Comparison of ENCODE assay signal across 27 mouse cellular contexts in the genomic region with DNA sequence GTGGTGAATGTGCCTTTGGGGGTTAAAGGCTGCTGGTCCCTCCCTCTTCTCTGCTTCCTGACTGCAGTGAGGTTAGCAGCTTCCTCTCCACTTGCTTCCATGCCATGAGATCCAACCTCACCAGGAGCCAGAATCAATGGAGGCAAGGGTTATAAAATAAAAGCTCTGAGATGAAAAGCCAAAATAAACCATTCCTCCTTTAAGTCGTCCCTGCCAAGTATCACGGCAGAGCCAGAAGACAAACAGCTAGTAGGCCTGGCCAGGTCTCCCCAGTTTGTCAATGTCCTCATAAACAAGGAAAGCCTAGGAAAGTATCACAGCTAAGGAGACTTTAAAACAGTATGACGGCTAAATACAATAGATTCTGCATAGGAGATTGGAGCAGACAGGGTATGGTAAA.
A peak's percentile ranks its signal among the peaks of the same experiment; 100 is the strongest.
DNase-seq lines count a peak whose midpoint lies in the region; TF ChIP-seq lines count a peak whose summit lies in the region.
"Had no signal": no experiment of that assay in that cellular context is flagged by ENCODE, and none has a peak within 500 bp of the region (broad histone marks: within the 10 kb centered on the region; RNA-seq: fewer than 3 reads in every experiment).

No protein-coding gene starts in this region.

- no peak overlapping the region for H3K9ac ChIP-seq in liver, adult 2 months (ENCODE audit: low read depth, low read length)
- H3K9ac ChIP-seq: embryonic facial prominence, embryonic 12.5 days; embryonic facial prominence, embryonic 15.5 days; forebrain, embryonic 12.5 days; forebrain, embryonic 15.5 days; heart, embryonic 13.5 days; hindbrain, embryonic 13.5 days; intestine, embryonic 15.5 days had no signal

- DNase-seq in heart, adult 11 months, result peak; percentile 89
- no peak for DNase-seq in heart, postnatal 25 days (ENCODE audit: low spot score)
- peak; percentile 81 for DNase-seq in liver, adult 2 months (ENCODE audit: extremely low read depth, low read depth, low spot score)
- no peak for DNase-seq in liver
- DNase-seq in fat pad, adult 2 months (ENCODE audit: extremely low read depth, low read depth, low spot score), result peak; percentile 59
- DNase-seq in thymus, postnatal 36 days, result no peak
- DNase-seq in left cerebral cortex, postnatal 25 days (ENCODE audit: low spot score in 2 of 2), result no peak
- DNase-seq: adrenal gland, adult 2 months; adrenal gland, postnatal 14 days; B cell, adult 2 months; cerebellum, adult 11 months; cerebellum, adult 2 months; cerebellum, adult 9-11 months; cerebellum, postnatal 25 days; gastrocnemius, postnatal 14 days had no signal

- no peak overlapping the region for H3K27ac ChIP-seq in liver, adult 2 months (replicated peaks; ENCODE audit: insufficient read depth, low read depth, low read length)
- H3K27ac ChIP-seq: embryonic facial prominence, embryonic 12.5 days; embryonic facial prominence, embryonic 15.5 days; forebrain, embryonic 12.5 days; forebrain, embryonic 15.5 days; heart, embryonic 10.5 days; hindbrain, embryonic 10.5 days; hindbrain, embryonic 13.5 days; intestine, embryonic 15.5 days had no signal

- WGBS in liver, adult 2 months, result 27% methylated on average over 3 of the region's 3 CpGs

- TF ChIP-seq POLR2A in liver, adult 2 months (IDR thresholded peaks at IDR 0.05; ENCODE audit: extremely low read depth, insufficient read depth, low read length), result no peak

- H3K36me3 ChIP-seq in liver, adult 2 months (ENCODE audit: control insufficient read depth, insufficient read depth, low read length), result no peaks in the 10 kb centered on the region
- H3K36me3 ChIP-seq: embryonic facial prominence, embryonic 12.5 days; embryonic facial prominence, embryonic 15.5 days; forebrain, embryonic 12.5 days; forebrain, embryonic 15.5 days; G1E; heart, embryonic 10.5 days; heart, embryonic 13.5 days; hindbrain, embryonic 10.5 days; hindbrain, embryonic 13.5 days; intestine, embryonic 15.5 days had no signal

- H3K27me3 ChIP-seq in liver, adult 2 months (ENCODE audit: control insufficient read depth, insufficient read depth, low read length), result no peaks in the 10 kb centered on the region
- H3K27me3 ChIP-seq: CH12.LX; embryonic facial prominence, embryonic 12.5 days; embryonic facial prominence, embryonic 15.5 days; forebrain, embryonic 12.5 days; forebrain, embryonic 15.5 days; heart, embryonic 13.5 days; hindbrain, embryonic 13.5 days; intestine, embryonic 15.5 days; Patski had no signal

- intact Hi-C loops in heart, postnatal 25 days (cut with DNase I), result no loop called here
- intact Hi-C loops in left cerebral cortex, postnatal 25 days (cut with DNase I), result no loop called here

- peaks cover 16% of the 10 kb centered on the region for H3K4me1 ChIP-seq in liver, adult 2 months (ENCODE audit: control insufficient read depth, insufficient read depth, low read length)
- H3K4me1 ChIP-seq: embryonic facial prominence, embryonic 12.5 days; embryonic facial prominence, embryonic 15.5 days; forebrain, embryonic 12.5 days; forebrain, embryonic 15.5 days; hindbrain, embryonic 10.5 days; hindbrain, embryonic 13.5 days; intestine, embryonic 15.5 days had no signal

- no peak overlapping the region for H3K4me3 ChIP-seq in liver, adult 2 months (ENCODE audit: insufficient read depth, low read depth, low read length)
- H3K4me3 ChIP-seq: embryonic facial prominence, embryonic 12.5 days; embryonic facial prominence, embryonic 15.5 days; forebrain, embryonic 12.5 days; forebrain, embryonic 15.5 days; heart, embryonic 10.5 days; heart, embryonic 13.5 days; hindbrain, embryonic 10.5 days; hindbrain, embryonic 13.5 days; intestine, embryonic 15.5 days had no signal

- H3K79me2 ChIP-seq in liver, adult 2 months (ENCODE audit: control insufficient read depth, insufficient read depth, low read length), result no peaks in the 10 kb centered on the region

- no peak for TF ChIP-seq CTCF in liver, adult 2 months (IDR thresholded peaks at IDR 0.05; ENCODE audit: low read depth, low read length)

Comparison
In these comparisons a context has a peak if more than half of its experiments do, and no peak if none do; other contexts are left out.
1. DNase-seq: peak in heart, adult 11 months (single experiment), liver, adult 2 months (single experiment) and fat pad, adult 2 months (single experiment); none in heart, postnatal 25 days (single experiment), liver (single experiment), thymus, postnatal 36 days (0 of 2) and left cerebral cortex, postnatal 25 days (0 of 2).